Mouse (Mus musculus) gastrocnemius, postnatal 14 days (tissue): ENCODE measurements around the gene Pip5k1b. TPM values are rescaled to one million over a fixed set of nuclear protein-coding genes. Genes with fewer than 3 reads are reported as not detected.

Source experiments
- DNase-seq: peaks from one replicate; pipeline ENCODE4 v3.0.0; 2021; ENCODE audit warnings: mixed read lengths
- intact Hi-C: fragments of 180-260 bp; cut with DNase I; formaldehyde crosslinking; loops from one replicate; pipeline ENCODE4 v1.15.1; 2025; ENCODE audit warnings: low total_unique reads
- total RNA-seq, 2 experiments: library from RNA; stranded (reverse); gene quantifications; 2 replicates each; pipeline ENCODE4 v1.2.3; 2021

Pip5k1b gene
- total RNA-seq, 2 experiments from 2014 or later: 0.51 to 1.0 TPM

DNA sequence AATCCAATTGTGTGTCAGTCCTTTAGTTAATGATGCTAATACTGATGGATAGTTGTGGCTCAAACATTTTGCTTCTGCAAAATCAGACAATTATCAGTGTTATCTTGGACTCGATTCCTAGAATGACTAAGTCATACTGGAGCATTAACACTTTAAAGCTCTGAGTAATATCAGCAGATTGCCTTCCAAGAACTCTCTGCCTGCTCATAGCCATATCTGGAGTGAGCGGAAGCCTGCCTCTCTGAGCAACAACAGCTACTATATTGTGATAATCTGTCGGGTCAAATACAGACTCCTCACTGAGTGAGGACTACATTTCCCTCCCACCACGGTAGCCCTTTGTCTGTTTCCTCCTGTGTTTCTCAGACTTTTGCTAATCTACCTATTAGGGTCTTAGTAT lies 116.0 kb downstream of the Pip5k1b start:
- no peak for DNase-seq
- intact Hi-C loops: no loop called here

DNA sequence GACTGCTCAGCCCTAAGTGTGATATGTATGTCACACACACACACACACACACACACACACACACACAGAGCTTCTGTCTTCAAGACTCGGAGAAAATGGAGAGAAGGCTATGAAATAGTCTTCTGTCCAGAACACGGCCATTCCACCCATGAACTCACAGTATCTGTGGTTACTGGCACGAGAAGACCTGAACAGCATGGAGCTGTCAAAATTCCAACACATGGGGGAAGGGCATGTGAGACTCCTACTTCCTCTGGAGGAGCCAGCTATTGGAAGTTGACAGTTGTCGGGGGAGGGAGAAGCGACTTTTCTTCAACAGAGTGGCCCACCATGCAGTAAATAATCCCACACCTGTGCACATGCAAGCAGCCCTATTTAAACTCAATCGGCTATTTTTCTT lies 121.4 kb downstream of the Pip5k1b start:
- no peak for DNase-seq
- intact Hi-C loops: no loop called here

DNA sequence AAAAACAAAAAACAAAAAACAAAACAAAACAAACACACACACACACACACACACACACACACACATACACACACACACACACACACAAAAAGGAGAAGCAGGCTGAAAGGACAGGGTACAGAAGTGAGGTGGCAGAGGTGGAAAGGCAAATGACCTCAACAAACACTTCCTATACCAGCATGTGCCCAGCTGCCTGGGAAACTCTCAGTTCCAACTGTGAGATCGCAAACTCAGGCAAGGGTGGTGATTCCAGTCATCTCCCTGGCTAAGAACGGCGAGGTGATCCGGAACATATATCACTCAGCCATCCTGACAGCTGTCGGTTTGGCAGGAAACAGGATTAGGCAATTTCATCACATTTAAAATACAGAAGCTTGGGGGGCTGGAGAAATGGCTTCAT lies 123.2 kb downstream of the Pip5k1b start:
- DNase-seq: no peak
- intact Hi-C loops: no loop called here

DNA sequence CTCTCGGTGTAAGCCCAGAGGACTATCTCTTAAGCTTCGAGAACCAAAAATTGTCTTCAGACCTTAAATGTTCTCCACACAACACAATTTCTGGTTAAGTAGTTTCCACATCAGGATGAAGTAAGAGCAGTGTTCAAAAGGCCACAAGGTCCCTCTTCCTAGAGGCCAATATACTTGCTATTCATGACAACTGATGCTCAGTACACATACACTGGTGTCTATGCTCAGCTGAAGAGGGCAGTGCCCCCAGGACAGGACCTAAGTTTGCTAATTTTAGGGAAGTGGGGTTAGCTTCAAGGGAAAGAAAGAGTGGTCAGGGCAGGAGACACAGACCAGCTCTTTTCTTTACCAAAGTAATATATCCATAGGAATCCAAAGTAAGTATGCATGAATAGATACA lies 124.3 kb downstream of the Pip5k1b start:
- intact Hi-C loops: no loop called here
- no peak for DNase-seq

DNA sequence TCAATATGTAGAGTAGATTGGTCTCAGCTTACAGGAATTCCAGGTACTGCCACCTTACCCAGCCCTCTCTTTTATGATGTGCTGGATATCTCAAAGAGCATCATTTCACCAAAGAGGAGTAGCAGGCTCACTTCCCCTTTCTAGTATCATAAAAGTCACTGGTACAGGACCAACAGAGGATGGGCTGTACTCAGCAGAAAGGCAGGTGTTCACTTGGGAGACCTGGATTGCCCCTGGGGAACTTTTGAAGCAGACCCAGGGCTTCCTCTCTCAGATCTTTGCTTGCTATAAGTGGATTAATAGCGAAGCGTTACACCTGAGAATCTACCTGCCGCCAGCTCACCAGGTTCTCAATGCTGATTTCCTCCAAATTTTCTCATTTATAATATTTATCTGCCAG lies 127.7 kb downstream of the Pip5k1b start:
- no peak for DNase-seq
- intact Hi-C loops: no loop called here

DNA sequence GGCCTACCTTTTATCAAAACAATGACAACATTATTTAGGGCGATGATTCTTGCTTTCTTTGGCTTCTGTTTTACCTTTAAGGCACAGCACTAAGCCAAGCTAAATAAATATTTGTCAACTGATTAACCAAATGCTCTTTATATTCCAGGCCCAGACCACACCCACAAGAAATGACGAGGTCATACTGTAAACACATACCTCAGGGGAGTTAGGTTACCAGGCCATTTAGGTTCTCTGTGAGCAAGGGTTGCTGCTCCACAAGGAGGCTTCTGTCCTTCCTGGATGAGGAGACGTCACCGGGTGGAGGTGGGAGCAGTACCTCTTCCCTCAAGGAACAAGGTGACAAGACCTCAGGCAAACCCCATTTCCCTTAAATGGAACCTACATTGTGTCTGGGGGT lies 128.4 kb downstream of the Pip5k1b start:
- DNase-seq: no peak
- intact Hi-C loops: no loop called here

DNA sequence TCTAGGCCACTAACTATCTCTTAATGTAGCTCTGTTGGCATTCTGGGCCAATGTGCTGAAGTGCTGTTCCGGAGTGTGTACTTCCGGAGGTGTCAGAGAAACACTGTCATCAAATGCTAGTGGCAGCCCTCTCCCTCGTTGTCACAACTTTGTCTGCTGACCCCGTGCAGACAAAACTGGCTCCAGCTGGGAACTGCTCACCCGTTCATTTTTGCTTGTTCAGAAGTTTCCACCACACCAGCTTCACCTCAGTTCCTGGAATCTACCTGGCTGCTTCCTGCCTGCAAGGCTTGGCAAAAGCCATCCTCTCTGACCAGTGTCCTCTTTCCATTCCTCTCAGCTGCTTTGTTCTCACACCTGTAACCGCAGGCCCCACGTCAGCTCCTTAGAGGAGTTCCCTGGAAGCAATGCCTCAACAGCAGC lies 128.9 kb downstream of the Pip5k1b start:
- intact Hi-C loops: no loop called here
- DNase-seq: no peak

DNA sequence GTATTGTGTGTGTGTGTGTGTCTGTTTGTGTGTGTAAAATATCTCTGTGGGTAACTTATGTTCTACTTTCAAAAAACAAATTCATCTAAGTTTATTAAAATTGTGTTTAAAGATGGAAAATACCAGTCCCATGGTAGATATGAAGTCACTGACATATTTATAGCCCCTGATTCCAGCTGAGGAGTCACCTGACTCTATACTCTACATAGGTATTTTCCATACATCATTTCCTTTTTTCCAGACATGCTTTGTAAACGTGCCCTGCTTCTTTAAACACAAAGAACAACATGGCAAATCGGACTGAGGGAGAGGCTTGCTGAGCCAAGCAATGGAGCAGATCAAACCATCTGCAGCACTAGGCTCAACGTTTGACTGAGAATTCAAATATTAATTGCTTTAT lies 137.6 kb downstream of the Pip5k1b start:
- DNase-seq: no peak
- intact Hi-C loops: no loop called here

DNA sequence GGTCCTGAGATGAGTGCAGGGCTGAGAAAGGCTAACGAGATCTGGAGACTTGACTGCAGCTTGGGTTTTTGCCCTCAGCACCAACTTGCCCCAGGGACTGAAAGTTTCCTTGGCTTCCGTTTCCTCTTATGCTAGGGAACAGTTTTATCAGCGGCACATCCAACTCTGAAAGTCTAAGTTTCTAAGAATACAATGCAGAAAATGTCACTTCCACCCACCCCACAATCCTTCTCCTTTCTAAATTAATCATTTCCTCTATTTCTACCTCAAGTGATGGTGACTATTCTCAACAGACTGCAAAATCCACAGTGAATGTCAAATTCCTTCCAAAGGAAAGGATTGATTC lies 138.0 kb downstream of the Pip5k1b start:
- intact Hi-C loops: no loop called here
- DNase-seq: no peak

DNA sequence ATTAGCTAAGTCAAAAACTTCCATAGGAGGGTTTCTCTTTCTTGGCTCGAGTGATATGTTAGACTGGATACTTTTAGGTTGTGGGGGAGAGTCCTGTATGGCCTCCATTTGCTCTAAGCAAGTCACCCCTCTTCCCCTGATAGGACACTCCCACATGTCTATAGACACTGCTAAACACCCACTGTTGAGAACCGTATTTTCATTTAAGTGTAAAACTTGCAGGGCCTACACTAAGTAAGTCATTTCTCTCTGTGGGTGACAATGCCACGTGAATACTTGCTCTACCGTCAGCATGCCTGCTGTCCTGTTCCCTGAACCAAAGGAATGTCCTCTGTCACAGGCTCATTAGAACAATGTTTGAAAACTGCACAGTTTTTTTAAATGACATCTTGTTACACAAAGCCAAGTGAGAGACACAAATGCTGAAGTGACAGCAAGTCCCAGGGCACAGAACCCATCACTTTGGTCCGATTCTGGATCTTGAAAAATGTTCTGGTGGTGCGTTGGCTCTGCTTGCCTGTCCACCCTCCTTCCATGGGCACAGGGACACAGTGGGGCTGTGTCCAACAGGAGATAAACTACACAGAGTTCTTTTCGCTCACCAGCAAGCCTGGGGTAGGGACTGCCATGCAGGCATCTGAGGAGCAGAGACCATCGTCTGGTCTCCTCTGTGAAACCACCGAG lies 138.6 kb downstream of the Pip5k1b start:
- intact Hi-C loops: no loop called here

DNA sequence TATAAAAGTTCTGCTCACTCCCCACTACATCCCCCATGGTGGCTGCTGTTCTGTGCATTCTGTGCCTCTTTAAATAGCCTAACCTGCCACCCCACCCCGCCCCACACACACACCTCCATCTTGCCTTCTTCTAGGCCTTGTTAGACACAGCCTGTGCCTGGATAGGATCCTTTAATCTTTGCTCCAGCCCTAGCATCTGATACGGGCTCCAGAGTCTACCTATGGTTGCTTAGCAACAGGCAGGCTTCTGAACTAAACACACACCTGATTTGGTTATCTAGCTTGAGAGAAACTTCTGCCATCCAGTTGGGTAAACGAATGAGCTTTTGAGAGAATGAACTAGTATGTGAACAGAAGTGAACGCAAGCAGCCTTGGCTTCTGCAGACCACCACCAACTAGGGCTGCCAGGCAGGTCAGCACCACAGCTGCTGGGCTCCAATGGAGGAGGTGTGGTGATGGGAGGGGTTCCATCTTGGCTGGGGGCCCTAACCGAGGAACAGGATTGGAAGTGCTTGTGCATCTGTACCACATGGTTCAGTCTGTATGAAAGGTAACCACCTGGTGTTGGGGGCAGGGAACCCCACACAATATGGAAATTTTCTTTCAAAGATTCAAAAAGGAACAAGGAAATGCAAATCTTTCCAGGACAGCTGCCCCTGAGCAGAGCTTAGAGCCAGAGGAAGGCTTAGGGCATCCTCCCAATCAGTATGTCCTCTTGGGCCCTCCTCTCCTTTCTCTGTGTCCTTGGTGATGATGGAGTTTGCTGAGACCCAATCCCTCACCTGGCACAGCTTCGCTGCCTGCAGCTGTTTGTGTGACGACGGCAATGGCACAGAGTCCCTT lies 139.7 kb downstream of the Pip5k1b start:
- peak; percentile 5 for DNase-seq
- intact Hi-C loops: no loop called here

More for the DNA sequence above, 138.6 kb downstream of the Pip5k1b start:
- DNase-seq: no peak

DNA sequence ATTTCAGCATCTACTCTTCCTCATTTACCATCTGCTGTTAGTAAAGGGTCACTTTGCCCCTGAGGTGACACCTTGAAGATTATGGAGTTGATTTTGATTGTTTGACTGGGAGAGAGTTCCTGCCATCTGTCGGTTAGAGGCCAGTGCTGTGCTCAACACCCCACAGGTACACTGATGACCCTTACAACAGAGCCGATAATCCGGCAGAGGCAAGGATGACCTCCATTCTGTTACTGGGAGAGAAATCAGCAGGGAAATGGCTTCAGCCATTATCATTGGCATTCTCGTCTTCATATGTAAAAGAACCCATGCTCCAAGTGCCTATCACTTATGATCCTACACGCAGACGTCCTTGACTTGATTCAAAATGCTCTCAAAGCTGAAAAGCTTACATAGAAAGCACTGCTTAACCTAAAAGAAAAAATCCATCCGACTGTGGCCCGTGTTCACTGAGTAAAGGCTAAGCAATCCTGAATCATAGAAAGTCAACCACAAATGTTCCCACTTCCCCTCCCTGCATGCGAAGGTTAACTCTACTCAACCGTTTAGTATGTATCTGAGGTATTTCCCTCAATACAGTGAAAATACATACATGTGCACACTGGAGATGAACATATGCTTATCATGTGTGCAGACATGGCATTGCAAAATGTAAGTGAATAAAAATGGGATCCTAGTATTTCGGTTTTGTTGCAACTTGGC lies 146.7 kb downstream of the Pip5k1b start:
- DNase-seq: no peak
- intact Hi-C loops: no loop called here

DNA sequence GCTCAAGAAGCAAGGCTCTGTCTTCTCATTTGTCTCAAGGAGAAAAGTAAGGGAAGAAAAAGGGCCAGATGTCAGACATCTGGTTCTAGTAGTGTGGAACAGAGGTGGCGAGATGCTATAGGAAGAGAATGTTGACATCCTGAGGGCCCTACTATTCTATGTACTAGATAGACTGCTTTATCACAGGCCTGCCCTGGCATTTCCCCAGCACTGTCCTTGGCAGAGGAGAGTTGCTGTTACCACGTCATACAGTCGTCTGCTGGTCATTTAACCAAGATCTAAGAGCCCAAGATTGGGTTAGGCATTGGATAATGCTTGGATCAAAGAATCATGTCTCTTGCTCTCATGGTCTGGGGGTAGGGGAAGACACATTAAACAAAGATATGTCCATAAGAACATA lies 151.0 kb downstream of the Pip5k1b start:
- intact Hi-C loops: no loop called here
- DNase-seq: no peak

DNA sequence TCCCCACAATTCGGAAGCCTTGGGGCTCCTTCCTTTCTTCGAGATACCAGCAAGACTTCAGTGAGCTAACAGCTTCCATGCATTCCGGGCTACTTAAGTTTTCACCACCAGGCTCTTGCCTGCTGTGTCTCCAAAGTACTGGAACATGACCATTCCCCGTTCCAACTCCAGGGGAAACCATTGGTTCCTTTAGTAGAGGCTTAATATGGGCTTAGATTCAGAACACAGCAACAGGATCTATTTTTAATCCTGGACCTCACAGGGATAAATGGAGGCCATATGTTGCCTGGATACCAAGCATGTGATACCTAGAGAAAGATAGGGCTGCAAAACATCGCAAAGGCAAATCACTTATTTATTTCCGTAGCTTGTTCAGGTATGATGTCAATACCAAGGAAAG lies 152.4 kb downstream of the Pip5k1b start:
- no peak for DNase-seq
- intact Hi-C loops: no loop called here

DNA sequence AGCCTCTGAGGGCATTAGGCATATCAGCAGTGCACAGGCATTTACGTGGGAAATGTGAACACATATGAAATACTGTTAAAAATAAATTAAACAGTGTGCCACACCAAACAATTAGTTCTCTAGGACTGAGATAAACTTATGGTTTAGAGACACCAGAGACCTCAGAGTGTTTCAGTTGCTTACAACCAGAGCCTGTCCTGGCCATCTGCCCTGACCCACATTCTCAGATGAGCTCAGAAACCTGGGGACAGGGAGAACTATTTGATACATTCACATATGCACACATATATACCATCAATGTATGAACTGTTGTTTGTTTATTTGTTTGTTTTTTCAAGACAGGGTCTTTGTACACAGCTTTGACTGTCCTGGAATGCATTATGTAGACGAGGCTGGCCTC lies 161.8 kb downstream of the Pip5k1b start:
- DNase-seq: no peak
- intact Hi-C loops: no loop called here

DNA sequence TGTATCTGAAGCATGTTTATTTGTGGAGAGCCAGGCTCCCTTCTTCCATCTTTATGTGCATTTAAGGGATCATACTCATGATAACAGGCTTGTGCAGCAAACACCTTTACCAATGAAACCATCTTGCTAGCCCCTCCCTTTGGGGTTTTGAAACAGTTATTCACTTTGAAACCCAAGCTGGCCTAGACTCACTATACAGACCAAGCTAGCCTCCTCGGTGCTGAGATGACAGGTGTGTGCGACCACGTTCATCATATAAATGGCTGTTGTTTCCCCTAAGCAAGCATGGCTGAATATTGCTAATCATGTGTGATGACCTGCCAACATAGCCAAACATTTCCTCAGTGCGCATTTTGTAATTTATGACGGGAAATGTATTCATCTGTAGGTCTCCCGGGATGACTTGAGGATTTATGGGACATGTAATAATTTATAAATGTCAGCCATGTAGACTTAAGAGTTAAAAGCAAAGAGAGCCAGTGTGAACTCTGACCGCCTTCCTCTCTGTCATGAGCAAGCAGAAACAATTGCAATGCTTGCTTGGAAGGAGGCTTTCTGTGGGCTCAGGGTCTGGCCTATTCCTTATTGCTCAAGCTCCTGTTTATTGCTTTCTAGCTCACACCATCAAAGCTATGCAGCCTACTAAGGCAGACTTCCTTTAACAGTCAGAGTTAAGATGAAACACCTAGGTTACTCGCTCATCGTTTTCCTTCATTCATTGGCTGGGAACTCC lies 164.0 kb downstream of the Pip5k1b start:
- no peak for DNase-seq
- intact Hi-C loops: no loop called here

DNA sequence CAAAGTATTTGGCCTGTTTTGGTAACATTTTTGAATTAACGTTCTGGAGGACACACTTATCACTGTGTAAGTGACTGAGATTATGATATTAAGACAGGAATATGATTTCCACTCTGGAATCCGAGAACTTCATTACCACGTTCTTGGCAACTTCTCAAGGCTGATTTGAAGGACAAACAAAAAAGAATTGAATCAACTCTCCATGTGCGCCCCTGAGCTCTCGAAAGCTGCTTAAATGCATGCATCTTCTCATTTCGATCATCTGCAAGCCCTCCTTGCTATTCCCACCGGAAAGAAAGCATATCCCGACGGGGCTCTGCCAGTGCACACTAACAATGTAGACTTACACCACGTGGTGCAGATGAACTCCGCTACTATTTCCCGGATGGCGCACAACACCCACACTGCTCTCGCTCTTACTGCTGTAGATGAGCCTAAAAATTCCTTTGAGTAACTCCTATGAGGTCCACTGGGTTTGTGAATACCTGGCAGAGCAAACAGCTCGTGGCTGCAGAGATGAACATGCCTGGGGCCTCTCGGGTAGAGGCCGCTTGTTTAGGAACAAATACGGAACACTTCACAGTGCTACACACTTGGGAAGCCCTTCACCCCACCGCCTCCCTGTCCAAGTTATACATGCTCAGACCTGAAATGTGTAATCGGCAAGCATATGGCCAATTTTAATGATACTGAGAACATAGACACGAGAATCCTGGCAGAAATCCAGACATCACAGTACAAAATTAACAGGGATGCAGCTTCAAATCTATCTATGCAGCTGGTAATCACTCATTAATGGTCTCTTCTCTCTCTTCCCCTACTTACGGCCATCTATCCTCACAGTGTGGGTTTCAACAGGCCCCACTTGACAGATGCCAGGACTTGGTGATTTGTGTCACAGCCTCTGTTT lies 168.5 kb downstream of the Pip5k1b start:
- DNase-seq: no peak
- intact Hi-C loops: no loop called here

DNA sequence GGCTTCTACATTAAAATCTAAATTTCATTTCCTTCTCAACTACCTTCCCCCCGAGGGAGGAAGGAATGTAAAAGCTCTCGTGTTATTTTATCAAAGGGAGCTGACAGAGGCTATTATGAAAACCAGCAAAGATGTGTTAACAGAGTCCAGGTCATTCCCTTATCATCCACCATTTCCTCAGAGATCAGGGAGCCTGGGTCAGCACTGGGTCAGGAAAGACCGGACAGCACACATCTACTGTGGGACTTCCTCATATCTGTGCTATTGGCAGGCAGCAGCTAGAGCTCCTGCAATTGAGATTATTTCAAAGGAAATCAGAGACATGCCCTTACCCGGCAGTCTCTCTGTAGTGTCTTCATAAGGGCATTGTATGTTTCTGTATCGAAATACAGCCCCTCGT lies 177.2 kb downstream of the Pip5k1b start:
- DNase-seq: no peak
- intact Hi-C loops: no loop called here
